15 mouse cellular contexts compared by ENCODE assay signal in the genomic region with DNA sequence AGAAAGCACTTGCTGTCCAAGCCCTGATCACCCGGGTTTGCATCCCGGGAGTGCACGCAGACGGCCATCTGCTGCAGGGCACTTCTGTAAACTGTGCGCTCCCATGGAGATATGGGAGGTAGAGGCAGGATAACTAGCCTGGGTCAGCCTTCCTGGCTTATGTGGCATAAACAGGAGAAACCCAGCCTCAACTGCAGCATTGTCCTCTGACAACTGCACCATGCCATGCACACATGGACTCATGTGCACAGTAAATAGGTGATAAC.
A peak's percentile ranks its signal among the peaks of the same experiment; 100 is the strongest.
DNase-seq lines count a peak whose midpoint lies in the region; ATAC-seq and TF ChIP-seq lines count a peak whose summit lies in the region.
"Had no signal": no experiment of that assay in that cellular context is flagged by ENCODE, and none has a peak within 500 bp of the region (broad histone marks: within the 10 kb centered on the region; RNA-seq: fewer than 3 reads in every experiment).

No protein-coding gene starts in this region.

- 0 out of 2 replicates have a peak overlapping the region, but pooled peaks have one; percentile 27 for H3K27ac ChIP-seq in cerebellum, adult 2 months (ENCODE audit: insufficient read depth, low read length)
- peak overlapping the region; percentile 33; the same call in 1 of the 2 replicates for H3K27ac ChIP-seq in neural tube, embryonic 12.5 days
- no peak overlapping the region for H3K27ac ChIP-seq in neural tube, embryonic 15.5 days (replicated peaks)
- no peak overlapping the region for H3K27ac ChIP-seq in hindbrain, embryonic 16.5 days (ENCODE audit: low read depth, low read length)
- H3K27ac ChIP-seq: heart, embryonic 13.5 days; liver, embryonic 13.5 days had no signal

- H3K4me2 ChIP-seq in neural tube, embryonic 12.5 days (replicated peaks) = peak overlapping the region; percentile 42
- no peak overlapping the region for H3K4me2 ChIP-seq in neural tube, embryonic 15.5 days
- H3K4me2 ChIP-seq in hindbrain, embryonic 16.5 days (ENCODE audit: low read length) = no peak overlapping the region
- H3K4me2 ChIP-seq: heart, embryonic 13.5 days; liver, embryonic 13.5 days had no signal

- H3K9me3 ChIP-seq in neural tube, embryonic 12.5 days = no peaks in the 10 kb centered on the region
- H3K9me3 ChIP-seq in neural tube, embryonic 15.5 days (replicated peaks) = no peaks in the 10 kb centered on the region
- H3K9me3 ChIP-seq in hindbrain, embryonic 16.5 days (ENCODE audit: control insufficient read depth, low read length) = no peaks in the 10 kb centered on the region
- H3K9me3 ChIP-seq: heart, embryonic 13.5 days; liver, embryonic 13.5 days had no signal

- peak; percentile 31; the same call in 1 of the 2 replicates for ATAC-seq in neural tube, embryonic 12.5 days (ENCODE audit: low FRiP score, low read depth)
- ATAC-seq in neural tube, embryonic 15.5 days (ENCODE audit: low FRiP score) = no peak
- 0 out of 2 replicates have a peak, but pooled peaks have one; percentile 12 for ATAC-seq in hindbrain, embryonic 16.5 days
- ATAC-seq in megakaryocyte progenitor cell, adult 5-6 weeks (replicated peaks; ENCODE audit: poor library complexity) = no peak
- ATAC-seq: lung, postnatal 0 days had no signal

- WGBS in cerebellum, adult 2 months = 18% methylated on average over 5 of the region's 5 CpGs
- 26% methylated on average over 5 of the region's 5 CpGs for WGBS in neural tube, embryonic 12.5 days
- 13% methylated on average over 5 of the region's 5 CpGs for WGBS in neural tube, embryonic 15.5 days
- WGBS in hindbrain, embryonic 16.5 days = 34% methylated on average over 5 of the region's 5 CpGs

- H3K36me3 ChIP-seq in neural tube, embryonic 12.5 days = no peaks in the 10 kb centered on the region
- no peaks in the 10 kb centered on the region for H3K36me3 ChIP-seq in neural tube, embryonic 15.5 days
- no peaks in the 10 kb centered on the region for H3K36me3 ChIP-seq in hindbrain, embryonic 16.5 days (ENCODE audit: control insufficient read depth, insufficient read depth, low read length)
- H3K36me3 ChIP-seq: heart, embryonic 13.5 days; liver, embryonic 13.5 days had no signal

- no peak for TF ChIP-seq POLR2A in cerebellum, adult 2 months (IDR thresholded peaks at IDR 0.05; ENCODE audit: borderline replicate concordance, insufficient read depth, low read length)

- no peak overlapping the region for H3K4me3 ChIP-seq in cerebellum, adult 2 months (replicated peaks; ENCODE audit: insufficient read depth, low read depth, low read length)
- no peak overlapping the region for H3K4me3 ChIP-seq in neural tube, embryonic 12.5 days
- H3K4me3 ChIP-seq in neural tube, embryonic 15.5 days (replicated peaks) = no peak overlapping the region
- H3K4me3 ChIP-seq in hindbrain, embryonic 16.5 days (ENCODE audit: low read length) = no peak overlapping the region
- H3K4me3 ChIP-seq: heart, embryonic 13.5 days; liver, embryonic 13.5 days had no signal

- peaks cover 51% of the 10 kb centered on the region for H3K4me1 ChIP-seq in cerebellum, adult 2 months (ENCODE audit: control insufficient read depth, insufficient read depth, low read length)
- peaks cover 75% of the 10 kb centered on the region for H3K4me1 ChIP-seq in neural tube, embryonic 12.5 days
- H3K4me1 ChIP-seq in neural tube, embryonic 15.5 days = peaks cover 58% of the 10 kb centered on the region
- H3K4me1 ChIP-seq in hindbrain, embryonic 16.5 days (ENCODE audit: control insufficient read depth, insufficient read depth, low read depth, low read length) = peaks cover 25% of the 10 kb centered on the region

- no peak for TF ChIP-seq CTCF in cerebellum, adult 2 months (IDR thresholded peaks at IDR 0.05; ENCODE audit: borderline replicate concordance, insufficient read depth, low read depth, low read length)

- H3K27me3 ChIP-seq in cerebellum, adult 2 months (ENCODE audit: control insufficient read depth, insufficient read depth, low read length) = no peaks in the 10 kb centered on the region
- H3K27me3 ChIP-seq in neural tube, embryonic 12.5 days (replicated peaks) = no peaks in the 10 kb centered on the region
- H3K27me3 ChIP-seq in neural tube, embryonic 15.5 days (replicated peaks) = no peaks in the 10 kb centered on the region
- no peaks in the 10 kb centered on the region for H3K27me3 ChIP-seq in hindbrain, embryonic 16.5 days (replicated peaks; ENCODE audit: control insufficient read depth, insufficient read depth, low read length)
- H3K27me3 ChIP-seq: CH12.LX; heart, embryonic 13.5 days; liver, embryonic 13.5 days had no signal

- H3K9ac ChIP-seq in neural tube, embryonic 12.5 days = no peak overlapping the region
- H3K9ac ChIP-seq in neural tube, embryonic 15.5 days (replicated peaks) = no peak overlapping the region
- no peak overlapping the region for H3K9ac ChIP-seq in hindbrain, embryonic 16.5 days (ENCODE audit: low read depth, low read length)
- H3K9ac ChIP-seq: heart, embryonic 13.5 days; liver, embryonic 13.5 days had no signal

- DNase-seq in cerebellum, adult 2 months = no peak
- DNase-seq in cerebellum, adult 9-11 months = no peak
- no peak for DNase-seq in urinary bladder, adult 18-20 months (ENCODE audit: low spot score in 2 of 2)
- DNase-seq in spleen, postnatal 14 days (ENCODE audit: low spot score in 2 of 2) = no peak
- DNase-seq: adrenal gland, postnatal 25 days; kidney, adult 18-20 months; kidney, postnatal 36 days; liver, embryonic 13.5 days had no signal

Comparison
In these comparisons a context has a peak if more than half of its experiments do, and no peak if none do; other contexts are left out.
1. H3K27ac ChIP-seq: peak in cerebellum, adult 2 months (single experiment) and neural tube, embryonic 12.5 days (single experiment); none in neural tube, embryonic 15.5 days (single experiment) and hindbrain, embryonic 16.5 days (single experiment).
2. ATAC-seq: peak in neural tube, embryonic 12.5 days (single experiment) and hindbrain, embryonic 16.5 days (single experiment); none in neural tube, embryonic 15.5 days (single experiment) and megakaryocyte progenitor cell, adult 5-6 weeks (single experiment).